In the genomic region with DNA sequence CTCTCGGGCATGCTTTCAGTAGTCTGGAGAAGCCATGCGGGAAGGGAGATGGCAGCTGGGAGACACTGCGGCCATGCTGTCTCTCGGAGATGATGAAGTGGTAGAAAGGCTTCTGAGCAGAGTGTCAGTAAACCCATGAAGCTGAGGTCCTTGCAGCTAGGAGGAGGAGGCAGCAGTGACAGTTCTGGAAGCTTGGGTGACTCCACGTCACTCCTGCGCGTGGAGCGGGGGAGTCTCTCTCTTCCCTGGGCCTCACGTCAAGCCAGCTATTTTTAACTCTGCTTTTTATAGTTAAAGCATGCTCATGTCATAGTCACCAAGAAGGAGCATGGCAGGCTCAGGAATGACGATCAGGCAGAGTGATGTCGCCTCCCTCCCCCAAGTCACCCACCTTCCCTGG, we compare ENCODE assay signal across 10 mouse cellular contexts. TPM values are rescaled to one million over a fixed set of nuclear protein-coding genes. Genes with fewer than 3 reads are reported as not detected.
DNase-seq lines count a peak whose midpoint lies in the region; ATAC-seq lines count a peak whose summit lies in the region.
"Had no signal": no experiment of that assay in that cellular context is flagged by ENCODE, and none has a peak within 500 bp of the region (broad histone marks: within the 10 kb centered on the region; RNA-seq: fewer than 3 reads in every experiment).

No protein-coding gene starts in this region.

- H3K27me3 ChIP-seq in limb, embryonic 13.5 days = peaks cover 7% of the 10 kb centered on the region; the same call in 1 of the 2 replicates
- 0 out of 2 replicates have a peak, but pooled peaks cover 15% of the 10 kb centered on the region for H3K27me3 ChIP-seq in limb, embryonic 10.5 days (ENCODE audit: low read depth, poor library complexity, severe bottlenecking)
- H3K27me3 ChIP-seq in heart, embryonic 13.5 days (replicated peaks) = no peaks in the 10 kb centered on the region
- H3K27me3 ChIP-seq: CH12.LX had no signal

- WGBS in limb, embryonic 13.5 days = 72% methylated on average over 11 of the region's 11 CpGs
- 83% methylated on average over 11 of the region's 11 CpGs for WGBS in limb, embryonic 10.5 days
- 34% methylated on average over 11 of the region's 11 CpGs for WGBS in heart, embryonic 13.5 days

- H3K4me2 ChIP-seq in limb, embryonic 13.5 days (replicated peaks) = no peak overlapping the region
- H3K4me2 ChIP-seq in heart, embryonic 13.5 days = 0 out of 2 replicates have a peak overlapping the region, but pooled peaks have one; percentile 10

- no peaks in the 10 kb centered on the region for H3K36me3 ChIP-seq in limb, embryonic 13.5 days
- H3K36me3 ChIP-seq in limb, embryonic 10.5 days = no peaks in the 10 kb centered on the region
- no peaks in the 10 kb centered on the region for H3K36me3 ChIP-seq in heart, embryonic 13.5 days

- peaks cover 4% of the 10 kb centered on the region; the same call in 1 of the 2 replicates for H3K4me1 ChIP-seq in limb, embryonic 13.5 days
- peaks cover 6% of the 10 kb centered on the region; the same call in 1 of the 2 replicates for H3K4me1 ChIP-seq in limb, embryonic 10.5 days
- peaks cover 29% of the 10 kb centered on the region for H3K4me1 ChIP-seq in heart, embryonic 13.5 days

- no peak for DNase-seq in limb, embryonic 10.5 days (ENCODE audit: low spot score)
- DNase-seq in layer of hippocampus, postnatal 36 days = peak; percentile 38 to 59
- DNase-seq in skeletal muscle tissue, adult 2 months (ENCODE audit: low read depth, low spot score) = peak; percentile 86
- DNase-seq in urinary bladder, postnatal 4 days (ENCODE audit: low spot score in 2 of 2) = no peak
- DNase-seq in thymus, postnatal 36 days = no peak
- no peak for DNase-seq in adrenal gland, postnatal 4 days (ENCODE audit: low spot score in 2 of 2)
- DNase-seq: lung, adult 2 months had no signal

- H3K9me3 ChIP-seq in limb, embryonic 13.5 days = no peaks in the 10 kb centered on the region
- no peaks in the 10 kb centered on the region for H3K9me3 ChIP-seq in limb, embryonic 10.5 days (replicated peaks)
- H3K9me3 ChIP-seq in heart, embryonic 13.5 days = no peaks in the 10 kb centered on the region

- peak overlapping the region; percentile 31; the same call in 1 of the 2 replicates for H3K9ac ChIP-seq in limb, embryonic 13.5 days
- no peak overlapping the region for H3K9ac ChIP-seq in heart, embryonic 13.5 days

- no peak overlapping the region for H3K27ac ChIP-seq in limb, embryonic 13.5 days
- no peak overlapping the region for H3K27ac ChIP-seq in limb, embryonic 10.5 days
- peak overlapping the region; percentile 85 for H3K27ac ChIP-seq in heart, embryonic 13.5 days (replicated peaks)

- H3K4me3 ChIP-seq in limb, embryonic 13.5 days = no peak overlapping the region
- H3K4me3 ChIP-seq in limb, embryonic 10.5 days = no peak overlapping the region
- H3K4me3 ChIP-seq in heart, embryonic 13.5 days = no peak overlapping the region

- ATAC-seq in limb, embryonic 13.5 days (ENCODE audit: low FRiP score, low read depth) = no peak
- no peak for ATAC-seq in heart, embryonic 13.5 days (ENCODE audit: extremely low read depth, insufficient number of reproducible peaks, low FRiP score, low TSS enrichment)

RNA-seq across cellular contexts. Expression of gene Mn1, which starts 56.3 kb away (rescaled TPM):
- polyA plus RNA-seq in limb, embryonic 13.5 days (2015; fragmentation: Nextera tagmentation; extraction: Ambion mirVana) = 22.8 and 22.9 TPM in 2 replicates
- 7.4 and 13.1 TPM in 2 replicates for polyA plus RNA-seq in limb, embryonic 10.5 days (2016; fragmentation: Nextera tagmentation; extraction: Ambion mirVana)
- polyA plus RNA-seq in heart, embryonic 13.5 days (2015; fragmentation: Nextera tagmentation; extraction: Ambion mirVana) = 7.2 and 8.2 TPM in 2 replicates
- 10 to 100 TPM; 34.2 to 38.1 TPM for total RNA-seq in layer of hippocampus, postnatal 36 days (2021)
- 10 to 100 TPM in 1 of 2 experiments, 1 to 10 TPM in 1; 9.9 to 10.7 TPM for total RNA-seq in adrenal gland, postnatal 4 days (2021)
- total RNA-seq: CH12.LX had no signal

Comparison
In these comparisons a context has a peak if more than half of its experiments do, and no peak if none do; other contexts are left out.
1. DNase-seq: peak in layer of hippocampus, postnatal 36 days (2 of 2) and skeletal muscle tissue, adult 2 months (single experiment); none in limb, embryonic 10.5 days (single experiment), urinary bladder, postnatal 4 days (0 of 2), thymus, postnatal 36 days (0 of 2) and adrenal gland, postnatal 4 days (0 of 2).